Comparison of ENCODE assay signal across 12 mouse cellular contexts in genomic region chr6:66981864-66982263, GRCm38 (mm10). TPM values are rescaled to one million over a fixed set of nuclear protein-coding genes. Genes with fewer than 3 reads are reported as not detected.
DNase-seq lines count a peak whose midpoint lies in the region; ATAC-seq lines count a peak whose summit lies in the region.
"Had no signal": no experiment of that assay in that cellular context is flagged by ENCODE, and none has a peak within 500 bp of the region (broad histone marks: within the 10 kb centered on the region; RNA-seq: fewer than 3 reads in every experiment).

No protein-coding gene starts in this region.

- H3K9me3 ChIP-seq in hindbrain, embryonic 16.5 days (ENCODE audit: control insufficient read depth, low read length) = no peaks in the 10 kb centered on the region
- no peaks in the 10 kb centered on the region for H3K9me3 ChIP-seq in hindbrain, embryonic 11.5 days (ENCODE audit: control insufficient read depth, low read length)
- H3K9me3 ChIP-seq: embryonic facial prominence, embryonic 15.5 days; intestine, embryonic 15.5 days; midbrain, embryonic 12.5 days had no signal

- no peak overlapping the region for H3K4me2 ChIP-seq in hindbrain, embryonic 16.5 days (ENCODE audit: low read length)
- no peak overlapping the region for H3K4me2 ChIP-seq in hindbrain, embryonic 11.5 days (replicated peaks; ENCODE audit: low read depth, low read length)
- H3K4me2 ChIP-seq: embryonic facial prominence, embryonic 15.5 days; intestine, embryonic 15.5 days; midbrain, embryonic 12.5 days had no signal

- WGBS in hindbrain, embryonic 16.5 days = 65% methylated on average over 1 of the region's 1 CpGs
- 83% methylated on average over 1 of the region's 1 CpGs for WGBS in hindbrain, embryonic 11.5 days

- DNase-seq in hindbrain, embryonic 11.5 days (ENCODE audit: low spot score) = no peak
- DNase-seq in adipocyte (ENCODE audit: low spot score) = peak; percentile 95
- peak; percentile 41 for DNase-seq in cerebellum, adult 11 months
- peak; percentile 49 for DNase-seq in gastrocnemius, postnatal 10 days
- DNase-seq in urinary bladder, postnatal 4 days (ENCODE audit: low spot score in 2 of 2) = no peak
- no peak for DNase-seq in lung, postnatal 36 days
- DNase-seq in thymus, postnatal 4 days = no peak
- DNase-seq: thymus, adult 2 months had no signal

- H3K4me1 ChIP-seq in hindbrain, embryonic 16.5 days (ENCODE audit: control insufficient read depth, insufficient read depth, low read depth, low read length) = no peaks in the 10 kb centered on the region
- H3K4me1 ChIP-seq in hindbrain, embryonic 11.5 days (replicated peaks; ENCODE audit: control insufficient read depth, insufficient read depth, low read length) = no peaks in the 10 kb centered on the region
- H3K4me1 ChIP-seq: embryonic facial prominence, embryonic 15.5 days; midbrain, embryonic 12.5 days had no signal

- H3K27ac ChIP-seq in hindbrain, embryonic 16.5 days (ENCODE audit: low read depth, low read length) = no peak overlapping the region
- H3K27ac ChIP-seq in hindbrain, embryonic 11.5 days (ENCODE audit: low read depth, low read length) = no peak overlapping the region
- H3K27ac ChIP-seq: embryonic facial prominence, embryonic 15.5 days; intestine, embryonic 15.5 days; midbrain, embryonic 12.5 days had no signal

- no peaks in the 10 kb centered on the region for H3K36me3 ChIP-seq in hindbrain, embryonic 16.5 days (ENCODE audit: control insufficient read depth, insufficient read depth, low read length)
- no peaks in the 10 kb centered on the region for H3K36me3 ChIP-seq in hindbrain, embryonic 11.5 days (ENCODE audit: control insufficient read depth, insufficient read depth, low read length)
- H3K36me3 ChIP-seq: embryonic facial prominence, embryonic 15.5 days; intestine, embryonic 15.5 days; midbrain, embryonic 12.5 days had no signal

- H3K27me3 ChIP-seq in hindbrain, embryonic 16.5 days (replicated peaks; ENCODE audit: control insufficient read depth, insufficient read depth, low read length) = no peaks in the 10 kb centered on the region
- H3K27me3 ChIP-seq in hindbrain, embryonic 11.5 days (ENCODE audit: control insufficient read depth, insufficient read depth, low read length) = no peaks in the 10 kb centered on the region
- H3K27me3 ChIP-seq: embryonic facial prominence, embryonic 15.5 days; intestine, embryonic 15.5 days; midbrain, embryonic 12.5 days had no signal

- no peak overlapping the region for H3K9ac ChIP-seq in hindbrain, embryonic 16.5 days (ENCODE audit: low read depth, low read length)
- no peak overlapping the region for H3K9ac ChIP-seq in hindbrain, embryonic 11.5 days (ENCODE audit: low read depth, low read length)
- H3K9ac ChIP-seq: embryonic facial prominence, embryonic 15.5 days; intestine, embryonic 15.5 days; midbrain, embryonic 12.5 days had no signal

- ATAC-seq in hindbrain, embryonic 16.5 days = peak; percentile 54
- ATAC-seq in hindbrain, embryonic 11.5 days (ENCODE audit: low FRiP score) = no peak
- ATAC-seq: intestine, embryonic 15.5 days had no signal

- no peak overlapping the region for H3K4me3 ChIP-seq in hindbrain, embryonic 16.5 days (ENCODE audit: low read length)
- H3K4me3 ChIP-seq in hindbrain, embryonic 11.5 days (ENCODE audit: low read depth, low read length) = no peak overlapping the region
- H3K4me3 ChIP-seq: embryonic facial prominence, embryonic 15.5 days; intestine, embryonic 15.5 days; midbrain, embryonic 12.5 days had no signal

RNA-seq across cellular contexts. Expression of gene Gadd45a, which starts 55.4 kb away (rescaled TPM):
- polyA plus RNA-seq in hindbrain, embryonic 16.5 days (2015; fragmentation: Nextera tagmentation; extraction: Ambion mirVana) = 15.3 and 18.5 TPM in 2 replicates
- polyA plus RNA-seq in hindbrain, embryonic 11.5 days (2014; fragmentation: Nextera tagmentation; extraction: Ambion mirVana) = 17.7 and 19.8 TPM in 2 replicates
- total RNA-seq in gastrocnemius, postnatal 10 days (2021) = 10 to 100 TPM; 43.1 to 82.0 TPM

Comparison
In these comparisons a context has a peak if more than half of its experiments do, and no peak if none do; other contexts are left out.
1. DNase-seq: peak in adipocyte (single experiment), cerebellum, adult 11 months (single experiment) and gastrocnemius, postnatal 10 days (single experiment); none in hindbrain, embryonic 11.5 days (single experiment), urinary bladder, postnatal 4 days (0 of 2), lung, postnatal 36 days (single experiment) and thymus, postnatal 4 days (single experiment).